Mouse (Mus musculus): ENCODE results near the gene Mgll.

The Mgll gene

GRCm38 (mm10) chr6:88849270-88849669 is 125.1 kb downstream of the Mgll start:
- peak; percentile 39 for DNase-seq (ENCODE audit: low spot score)

- DNase-seq (ENCODE audit: low spot score), result no peak
Measured at GRCm38 (mm10) chr6:88850034-88850433, 125.8 kb downstream of the Mgll start.

- no peak for DNase-seq (ENCODE audit: low spot score)
Measured at GRCm38 (mm10) chr6:88854509-88854908, 130.3 kb downstream of the Mgll start.

GRCm38 (mm10) chr6:88855636-88856035 is 131.4 kb downstream of the Mgll start:
- peak; percentile 95 for DNase-seq (ENCODE audit: low spot score)

GRCm38 (mm10) chr6:88857249-88857648 is 133.0 kb downstream of the Mgll start:
- peak; percentile 68 for DNase-seq (ENCODE audit: low spot score)

- DNase-seq (ENCODE audit: low spot score), result no peak
Measured at GRCm38 (mm10) chr6:88857830-88858229, 133.6 kb downstream of the Mgll start.

GRCm38 (mm10) chr6:88858341-88858740 is 134.1 kb downstream of the Mgll start:
- DNase-seq (ENCODE audit: low spot score), result no peak

- peak; percentile 83 for DNase-seq (ENCODE audit: low spot score)
Measured at GRCm38 (mm10) chr6:88860914-88861313, 136.7 kb downstream of the Mgll start.

GRCm38 (mm10) chr6:88865704-88866103 is 141.5 kb downstream of the Mgll start:
- DNase-seq (ENCODE audit: low spot score), result no peak

GRCm38 (mm10) chr6:88869459-88869858 is 145.2 kb downstream of the Mgll start:
- DNase-seq (ENCODE audit: low spot score), result no peak

GRCm38 (mm10) chr6:88870594-88870993 is 146.4 kb downstream of the Mgll start:
- DNase-seq (ENCODE audit: low spot score), result no peak

GRCm38 (mm10) chr6:88871546-88871945 is 147.3 kb downstream of the Mgll start:
- DNase-seq (ENCODE audit: low spot score), result no peak

- DNase-seq (ENCODE audit: low spot score), result peak; percentile 44
Measured at GRCm38 (mm10) chr6:88872811-88873210, 148.6 kb downstream of the Mgll start.

- DNase-seq (ENCODE audit: low spot score), result peak; percentile 46
Measured at GRCm38 (mm10) chr6:88873965-88874867, 150.0 kb downstream of the Mgll start.

- DNase-seq (ENCODE audit: low spot score), result peak; percentile 87
Measured at GRCm38 (mm10) chr6:88874868-88875508, 150.8 kb downstream of the Mgll start, which contains the start of gene Podxl2. Gene Podxl2, minus strand, starts transcription at chr6:88875044.

Measured in retina, embryonic 14.5 days (tissue).